Mouse (Mus musculus): Measurements from ENCODE around the gene Sez6l2.

Gene Sez6l2

DNA sequence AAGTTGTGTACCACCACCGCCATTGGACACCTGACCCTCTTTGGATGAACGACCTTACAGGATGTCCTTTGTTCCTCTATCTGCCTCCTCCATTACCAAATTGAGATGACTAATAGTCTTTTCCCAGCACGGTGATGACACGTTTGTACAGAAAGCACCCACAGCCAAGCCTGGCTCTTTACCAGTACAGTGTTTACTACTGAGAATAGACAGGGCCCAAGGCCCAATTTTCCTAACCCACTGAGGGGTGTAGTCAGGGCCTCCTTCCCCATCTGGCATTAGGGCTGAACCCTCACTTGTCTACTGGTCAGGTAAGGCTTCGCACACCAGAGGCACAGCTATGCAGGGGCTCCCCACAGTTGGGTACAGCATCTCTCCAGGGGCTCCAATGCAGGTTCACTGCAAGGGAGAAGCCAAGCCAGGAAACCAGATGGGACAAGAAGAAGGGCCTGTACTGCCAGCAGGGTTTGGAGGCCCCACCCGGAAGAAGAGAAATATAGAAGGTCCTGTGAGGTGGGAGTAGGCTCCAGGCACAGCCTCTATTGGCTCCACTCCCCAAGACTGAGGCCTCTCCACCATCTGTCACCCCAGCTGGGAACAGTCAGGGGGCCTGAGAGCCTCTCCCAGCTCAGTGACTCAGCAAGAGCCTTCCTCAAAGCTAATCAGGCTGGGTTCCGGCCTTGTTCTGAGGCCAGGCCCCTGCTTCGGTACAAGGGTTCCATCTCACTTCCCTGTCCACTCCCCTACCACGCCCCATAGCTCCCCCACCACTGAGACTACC lies 58.1 kb downstream of the Sez6l2 start:
- DNase-seq (ENCODE audit: low spot score) = peak; percentile 76

DNA sequence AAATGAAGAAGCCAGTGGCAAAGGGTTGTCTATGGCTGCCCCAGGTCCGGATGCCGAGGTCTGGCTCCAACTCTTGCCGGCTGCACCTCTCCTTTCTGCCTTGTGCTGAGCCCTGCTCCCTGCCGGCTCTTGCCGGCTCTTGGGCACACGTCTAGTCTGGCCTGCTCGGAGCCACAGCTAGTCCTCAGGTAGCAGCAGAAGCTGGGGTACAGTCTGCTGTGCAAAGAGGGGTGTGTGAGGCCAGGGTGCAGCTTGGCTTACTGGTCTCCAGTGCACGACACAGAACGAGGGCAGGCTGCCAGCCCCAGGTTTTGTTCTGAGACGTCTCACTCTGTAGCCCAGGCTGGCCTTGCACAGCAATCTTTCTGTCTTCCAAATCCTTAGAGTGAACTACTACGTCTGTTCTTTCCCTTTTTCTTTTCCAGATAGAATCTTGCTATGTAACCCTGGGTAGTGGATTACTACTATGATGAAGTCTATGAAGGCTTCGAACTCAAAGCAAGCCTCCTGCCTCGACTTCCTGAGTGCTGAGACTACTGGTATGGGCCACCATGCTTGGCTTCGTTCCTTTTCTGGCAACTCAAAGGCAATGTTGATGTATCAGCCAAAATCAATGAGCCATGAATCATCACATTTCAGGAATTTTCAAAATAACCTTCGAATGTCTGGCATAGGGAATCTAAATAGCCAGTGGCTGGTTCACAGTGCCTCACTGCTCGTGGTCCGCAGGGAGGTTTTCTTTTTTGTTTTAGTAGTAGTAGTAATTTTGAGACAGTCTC lies 59.1 kb downstream of the Sez6l2 start:
- DNase-seq (ENCODE audit: low spot score) = no peak

- DNase-seq (ENCODE audit: low spot score) = no peak
These were observed 60.7 kb downstream of the Sez6l2 start for GRCm38 (mm10) chr7:127011051-127011450.

DNA sequence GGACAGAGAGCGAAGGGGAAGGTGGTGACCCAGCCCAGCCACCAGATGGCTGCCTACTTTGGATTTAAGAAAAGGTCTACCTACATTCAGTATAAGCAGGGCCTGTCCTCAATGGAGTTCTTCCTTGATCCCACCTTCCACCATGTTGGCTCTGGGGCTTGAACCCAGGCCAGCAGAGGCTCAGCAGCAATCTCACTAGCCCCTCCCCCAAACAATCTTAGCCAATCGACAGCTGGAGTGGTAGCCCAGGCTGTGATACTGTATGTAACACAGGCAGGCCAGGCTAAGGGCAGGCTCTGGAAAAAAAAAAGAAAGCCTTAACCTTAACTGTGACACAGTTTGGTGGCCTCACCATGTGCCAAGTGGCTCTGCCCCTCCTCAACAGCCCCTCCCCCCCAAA lies 61.4 kb downstream of the Sez6l2 start:
- DNase-seq (ENCODE audit: low spot score) = no peak

DNA sequence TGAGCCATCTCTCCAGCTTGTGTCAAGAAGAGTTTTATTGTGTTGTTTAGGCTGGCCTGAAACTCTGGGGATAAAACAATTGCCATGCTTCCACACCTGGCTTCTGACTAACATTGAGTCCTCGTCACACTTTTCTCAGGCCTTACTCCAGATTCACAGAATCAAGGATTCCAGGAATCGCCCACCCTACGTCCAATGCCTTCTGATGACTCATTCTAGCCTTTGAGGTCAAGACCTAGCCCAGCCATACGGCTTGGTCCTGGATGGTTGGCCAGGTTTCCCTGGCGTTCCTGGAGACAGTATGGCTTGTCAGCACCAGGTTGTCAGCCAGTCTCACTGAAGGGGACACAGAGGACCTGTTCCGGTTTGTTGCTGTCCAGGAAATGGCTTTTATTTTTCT lies 62.0 kb downstream of the Sez6l2 start:
- DNase-seq (ENCODE audit: low spot score) = no peak

GRCm38 (mm10) chr7:127012845-127013244 lies 62.5 kb downstream of the Sez6l2 start:
- DNase-seq (ENCODE audit: low spot score) = no peak

GRCm38 (mm10) chr7:127013385-127013784 lies 63.0 kb downstream of the Sez6l2 start:
- DNase-seq (ENCODE audit: low spot score) = no peak

DNA sequence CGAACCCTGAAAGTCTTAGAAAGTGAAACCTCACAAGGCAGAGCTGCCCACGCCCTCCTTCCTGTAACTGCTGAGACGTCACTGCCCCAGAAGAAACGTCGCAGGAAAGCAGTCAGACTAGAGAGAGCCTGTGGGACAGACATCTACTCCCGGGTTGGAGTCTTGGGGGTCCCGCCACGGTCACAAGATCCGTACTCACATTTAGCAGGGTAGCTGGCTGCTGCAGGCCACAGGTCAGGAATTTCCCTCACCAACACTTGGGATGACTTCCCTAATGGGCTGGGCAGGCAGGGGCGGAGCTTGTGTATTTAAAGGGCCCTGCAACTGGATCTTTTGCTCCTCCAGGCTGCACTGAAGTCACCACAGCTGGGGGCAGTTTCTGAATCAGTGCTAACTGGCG lies 64.0 kb downstream of the Sez6l2 start, which contains the start of gene Mvp:
Gene Mvp, minus strand, starts transcription at position 302 of the 400 bp plus-strand sequence.
- no peak for DNase-seq (ENCODE audit: low spot score)

DNA sequence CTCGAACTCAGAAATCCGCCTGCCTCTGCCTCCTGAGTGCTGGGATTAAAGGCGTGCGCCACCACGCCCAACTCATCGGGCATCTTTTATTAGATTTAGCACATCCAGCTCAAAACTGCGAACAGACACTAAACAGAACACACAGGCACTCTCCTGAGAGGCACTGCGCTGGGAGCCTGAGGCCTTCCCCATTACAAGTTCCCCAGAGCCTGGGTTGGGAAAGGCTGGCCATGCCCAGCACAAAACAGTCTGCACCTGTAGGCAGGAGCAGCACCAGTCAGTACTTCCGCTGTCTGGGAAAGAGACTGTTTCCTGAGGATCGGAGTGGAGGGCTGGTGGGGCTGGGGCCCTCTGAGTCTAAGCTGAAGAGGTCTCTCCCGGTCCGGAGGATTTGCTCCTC lies 64.6 kb downstream of the Sez6l2 start:
- no peak for DNase-seq (ENCODE audit: low spot score)

- DNase-seq (ENCODE audit: low spot score) = peak; percentile 47
These were observed 65.7 kb downstream of the Sez6l2 start for GRCm38 (mm10) chr7:127016081-127016480.

GRCm38 (mm10) chr7:127016481-127016485 lies 65.9 kb downstream of the Sez6l2 start, which contains the start of gene Pagr1b:
TSS of gene Pagr1b (minus strand) at chr7:127016484.
- DNase-seq (ENCODE audit: low spot score) = no peak

DNA sequence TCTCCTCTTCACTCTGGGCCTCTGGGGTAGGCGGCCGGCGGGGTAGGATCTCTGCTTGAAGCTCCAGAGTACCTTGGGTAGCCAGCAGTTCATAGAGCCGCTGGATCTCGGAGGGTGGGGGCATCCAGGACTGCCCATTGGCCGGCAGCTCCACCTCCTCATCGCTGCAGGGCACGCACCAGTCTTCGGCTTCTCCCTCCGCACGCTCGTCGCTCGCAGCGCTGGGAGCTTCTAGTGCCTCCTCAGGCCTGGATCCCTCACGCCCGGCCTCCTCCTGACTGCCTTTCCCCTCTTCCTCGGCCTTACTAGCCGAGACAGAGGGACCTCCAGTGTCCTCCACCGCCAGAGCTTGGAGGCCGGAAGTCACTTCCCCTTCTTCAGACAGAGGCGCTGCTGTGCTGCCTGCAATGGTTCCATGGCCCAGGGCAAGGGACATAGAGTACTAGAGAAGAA lies 66.1 kb downstream of the Sez6l2 start:
- no peak for DNase-seq (ENCODE audit: low spot score)

DNA sequence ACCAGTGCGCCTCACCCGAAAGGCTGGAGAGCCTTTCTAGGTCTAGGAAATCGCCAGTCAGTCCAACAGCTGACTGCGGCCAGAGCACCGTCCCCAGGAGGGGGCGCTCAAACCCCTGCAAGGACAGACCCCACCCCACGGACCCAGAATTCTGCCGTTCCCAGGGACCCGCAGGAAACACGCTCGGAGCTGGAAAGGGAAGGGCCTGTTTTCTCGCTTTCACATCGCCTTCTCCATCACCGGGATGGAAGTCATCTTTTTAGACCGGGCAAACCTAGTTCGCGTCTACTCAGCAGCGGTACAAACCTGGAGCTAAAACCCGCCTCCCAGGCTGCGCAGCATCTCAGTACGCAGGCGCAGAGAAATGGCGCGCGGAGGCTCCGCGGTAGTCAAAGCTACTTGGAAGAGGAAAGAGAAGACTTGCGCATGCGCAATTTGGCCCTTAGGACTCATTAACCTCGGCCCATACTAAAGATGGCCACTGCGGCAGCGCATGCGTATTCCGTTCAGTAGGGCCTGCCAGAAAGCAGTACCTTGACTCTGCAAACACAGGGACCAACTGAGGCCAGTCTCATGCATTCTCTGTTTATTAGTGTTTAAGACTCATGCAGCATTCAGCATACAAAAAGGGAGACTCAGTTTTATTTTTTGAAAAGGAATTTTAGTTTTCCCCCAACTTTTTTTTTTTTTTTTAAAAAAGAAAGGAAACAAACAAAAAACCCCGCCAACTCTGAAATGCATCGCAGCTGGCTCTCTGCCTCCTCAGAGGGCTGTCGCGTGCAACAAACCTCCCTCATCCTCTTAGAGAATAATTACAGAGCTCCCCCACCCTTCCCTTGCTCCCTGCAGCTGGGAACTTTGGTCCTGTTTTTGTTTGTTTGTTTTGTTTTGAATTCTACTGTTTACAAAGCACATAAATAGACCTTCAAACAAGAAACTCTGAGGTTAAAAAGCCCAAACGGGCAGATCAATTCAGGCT lies 66.9 kb downstream of the Sez6l2 start, which contains the start of gene Pagr1a:
Gene Pagr1a, minus strand, starts transcription at position 382 of the 979 bp plus-strand sequence.
- DNase-seq (ENCODE audit: low spot score) = peak; percentile 98

DNA sequence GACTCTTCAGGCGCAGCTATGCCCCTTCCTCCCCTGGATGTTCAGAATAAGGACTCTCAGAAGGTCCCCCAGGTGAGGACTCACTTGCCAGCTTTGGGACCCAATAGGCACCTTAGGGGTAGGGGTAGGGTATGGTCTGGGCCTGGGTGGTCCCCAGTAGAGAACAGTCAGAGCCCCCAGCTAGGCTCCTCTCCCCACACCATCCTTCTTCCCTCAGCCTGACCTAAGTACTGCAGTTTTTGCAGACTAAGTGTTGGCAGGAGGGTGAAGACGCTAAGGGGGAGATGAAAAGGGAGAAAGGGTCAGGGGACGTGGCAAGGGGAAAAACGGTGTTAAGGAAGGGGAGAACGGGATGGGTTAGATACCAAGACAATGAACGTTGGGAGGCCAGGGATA lies 67.6 kb downstream of the Sez6l2 start:
- DNase-seq (ENCODE audit: low spot score) = no peak

DNA sequence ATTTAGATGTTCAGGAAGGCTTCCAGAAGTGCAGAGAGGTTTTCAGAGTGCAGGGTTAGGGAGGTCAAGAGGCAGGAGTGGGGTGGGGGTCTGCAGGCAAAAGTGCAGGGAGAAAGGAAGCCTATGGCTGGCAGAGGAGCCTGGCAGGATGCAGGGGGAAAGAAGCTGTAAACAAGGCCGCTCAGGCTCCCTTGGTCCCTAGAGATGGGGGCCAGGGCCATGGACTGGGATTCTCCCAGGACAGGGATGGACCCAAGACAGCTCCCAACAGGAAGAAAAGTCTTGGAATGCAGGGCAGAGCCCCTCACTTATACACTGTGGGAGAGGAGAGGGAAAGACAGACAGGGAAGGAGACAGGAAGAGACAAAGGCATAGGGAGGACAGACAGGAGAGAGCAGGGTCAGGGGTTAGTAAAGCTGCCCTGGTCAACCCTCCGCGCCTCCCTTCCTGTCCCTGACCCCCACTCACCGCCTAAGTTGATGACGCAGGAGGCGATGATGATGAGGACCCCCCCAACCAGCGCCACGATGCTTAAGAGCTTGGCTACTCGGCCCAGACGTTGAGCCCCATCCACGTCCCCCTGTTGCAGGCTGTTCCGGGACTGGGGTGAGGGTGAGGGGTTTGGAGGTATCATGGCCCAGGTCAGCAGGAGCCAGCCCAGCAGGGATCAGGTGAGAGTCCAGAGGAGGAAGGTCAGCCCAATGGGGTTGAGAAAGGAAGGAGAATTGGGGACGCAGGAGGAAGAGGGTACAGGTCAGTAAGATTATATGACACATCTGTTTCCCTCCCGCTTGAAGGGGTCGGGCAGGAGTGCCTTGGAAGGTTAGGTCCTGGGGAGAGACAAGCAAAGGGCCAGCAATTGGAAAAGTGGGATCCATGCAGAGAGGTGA lies 68.3 kb downstream of the Sez6l2 start:
- no peak for DNase-seq (ENCODE audit: low spot score)

DNA sequence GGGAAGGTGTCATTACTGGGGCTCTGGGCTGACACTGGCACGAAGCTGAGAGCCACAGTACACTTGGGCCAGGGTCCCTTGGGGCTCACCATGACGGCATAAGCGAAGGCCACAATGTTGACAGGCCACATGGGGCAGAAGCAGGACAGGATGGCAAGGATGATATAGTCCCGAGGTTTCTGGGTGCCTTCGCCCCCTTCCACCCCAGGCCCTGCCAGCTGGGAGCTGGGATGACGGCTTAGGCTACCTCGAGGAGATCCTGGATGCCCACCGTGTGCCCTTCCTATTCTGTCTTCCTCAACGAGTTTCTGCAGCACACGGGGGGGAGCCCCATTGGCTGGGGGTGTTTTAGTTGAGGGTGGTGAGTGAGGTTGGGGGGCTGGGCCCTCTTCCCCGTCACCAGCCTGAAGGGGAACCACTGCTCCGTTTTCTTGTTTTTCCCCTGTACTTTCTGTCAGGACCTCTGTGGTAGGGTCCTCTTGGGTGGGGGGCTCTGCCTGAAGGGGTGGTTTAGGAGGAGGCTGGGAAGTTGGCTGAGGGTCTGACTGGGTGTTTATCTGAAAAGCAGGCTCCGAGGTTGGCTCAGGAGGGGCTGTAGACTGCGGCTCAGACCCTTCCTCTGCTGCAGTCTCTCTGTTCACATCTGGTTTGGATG lies 69.1 kb downstream of the Sez6l2 start:
- DNase-seq (ENCODE audit: low spot score) = no peak

DNA sequence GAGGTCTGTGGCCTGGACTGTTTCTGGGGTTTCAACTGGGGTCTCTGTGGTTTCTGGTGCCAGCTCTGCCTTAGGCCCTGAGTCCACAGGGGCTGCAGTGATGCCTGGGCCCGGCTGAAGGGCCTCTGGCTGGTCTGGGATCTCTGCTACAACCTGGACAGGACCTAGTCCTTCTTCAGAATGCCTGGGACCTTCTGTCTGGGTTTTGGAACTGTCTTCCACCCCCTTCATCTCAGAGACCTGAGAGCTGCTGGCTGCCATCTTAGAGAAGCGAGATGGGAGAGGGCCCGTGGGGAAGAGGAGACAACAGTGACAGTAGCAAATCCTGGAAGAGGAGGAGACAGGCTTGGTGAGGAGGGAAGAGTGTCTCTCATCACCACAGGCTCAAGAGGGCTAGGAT lies 69.7 kb downstream of the Sez6l2 start:
- no peak for DNase-seq (ENCODE audit: low spot score)

Data from testis, postnatal 14 days (tissue).